Mouse (Mus musculus) brain, embryonic 14.5 days (tissue): ENCODE measurements around the gene Stxbp1.

Experiments used
- CTCF ChIP-seq: fragments of 200-500 bp; IDR thresholded peaks from 2 replicates; pipeline ENCODE4 v1.5.1; 2012; ENCODE audit warnings: inconsistent platforms, mild to moderate bottlenecking, moderate library complexity, borderline replicate concordance; ENCODE audit not compliant: insufficient read depth, insufficient read length; ENCODE audit errors: extremely low read depth
- POLR2A ChIP-seq: fragments of 200-500 bp; IDR thresholded peaks from 2 replicates; pipeline ENCODE4 v1.6.1; 2012; ENCODE audit warnings: mild to moderate bottlenecking, inconsistent platforms, borderline replicate concordance; ENCODE audit not compliant: poor library complexity, insufficient read depth, insufficient read length, severe bottlenecking; ENCODE audit errors: extremely low read depth

- TF ChIP-seq CTCF (peak; percentile 93), POLR2A (no peak)
Observed at GRCm38 (mm10) chr2:32859010-32859621, 12.1 kb upstream of the Stxbp1 start.
